Mouse (Mus musculus): Measurements from ENCODE around the gene Tpmt.
A peak's percentile ranks its signal among the peaks of the same experiment; 100 is the strongest.

Gene Tpmt

GRCm38 (mm10) chr13:47042024-47042633 lies 2.4 kb downstream of the Tpmt start:
- no peak for DNase-seq

GRCm38 (mm10) chr13:47040061-47040460 lies 4.5 kb downstream of the Tpmt start:
- DNase-seq, result no peak

- DNase-seq, result no peak
These were observed 6.6 kb downstream of the Tpmt start for GRCm38 (mm10) chr13:47037946-47038345.

GRCm38 (mm10) chr13:47033602-47034001 lies 10.9 kb downstream of the Tpmt start:
- no peak for DNase-seq

GRCm38 (mm10) chr13:47030376-47031107 lies 14.0 kb downstream of the Tpmt start:
- no peak for DNase-seq

- DNase-seq, result no peak
These were observed 23.7 kb downstream of the Tpmt start for GRCm38 (mm10) chr13:47020798-47021197.

- DNase-seq, result no peak
These were observed 24.8 kb downstream of the Tpmt start for GRCm38 (mm10) chr13:47019774-47020173.

GRCm38 (mm10) chr13:47017259-47017658 lies 27.3 kb downstream of the Tpmt start:
- peak; percentile 39 for DNase-seq

- no peak for DNase-seq
These were observed 29.4 kb downstream of the Tpmt start for GRCm38 (mm10) chr13:47015195-47015501.

- peak; percentile 58 for DNase-seq
These were observed 30.0 kb downstream of the Tpmt start, which contains the start of gene Nhlrc1 for GRCm38 (mm10) chr13:47014334-47015194. Gene Nhlrc1, minus strand, starts transcription at chr13:47014850.

- no peak for DNase-seq
These were observed 30.8 kb downstream of the Tpmt start for GRCm38 (mm10) chr13:47013740-47014139.

GRCm38 (mm10) chr13:47001590-47001989 lies 42.9 kb downstream of the Tpmt start:
- DNase-seq, result no peak

- DNase-seq, result no peak
These were observed 45.0 kb downstream of the Tpmt start for GRCm38 (mm10) chr13:46999498-46999897.

- no peak for DNase-seq
These were observed 47.2 kb downstream of the Tpmt start for GRCm38 (mm10) chr13:46997355-46997754.

- no peak for DNase-seq
These were observed 51.3 kb downstream of the Tpmt start for GRCm38 (mm10) chr13:46993274-46993551.

GRCm38 (mm10) chr13:46992516-46993273 lies 51.8 kb downstream of the Tpmt start:
- DNase-seq, result no peak

- no peak for DNase-seq
These were observed 54.0 kb downstream of the Tpmt start for GRCm38 (mm10) chr13:46990376-46991011.

- DNase-seq, result no peak
These were observed 56.6 kb downstream of the Tpmt start for GRCm38 (mm10) chr13:46987941-46988340.

- DNase-seq, result no peak
These were observed 58.3 kb downstream of the Tpmt start for GRCm38 (mm10) chr13:46986208-46986607.

GRCm38 (mm10) chr13:46983878-46984277 lies 60.7 kb downstream of the Tpmt start:
- no peak for DNase-seq

GRCm38 (mm10) chr13:46979836-46980490 lies 64.6 kb downstream of the Tpmt start:
- DNase-seq, result no peak

- DNase-seq, result no peak
These were observed 68.0 kb downstream of the Tpmt start for GRCm38 (mm10) chr13:46976532-46976931.

Measured in liver (tissue).